8 mouse cellular contexts compared by ENCODE assay signal in genomic region chr3:107458104-107458503, GRCm38 (mm10). TPM values are rescaled to one million over a fixed set of nuclear protein-coding genes. Genes with fewer than 3 reads are reported as not detected.
DNase-seq lines count a peak whose midpoint lies in the region; ATAC-seq and TF ChIP-seq lines count a peak whose summit lies in the region.
"Had no signal": no experiment of that assay in that cellular context is flagged by ENCODE, and none has a peak within 500 bp of the region (broad histone marks: within the 10 kb centered on the region; RNA-seq: fewer than 3 reads in every experiment).

No protein-coding gene starts in this region.

- peaks cover 68% of the 10 kb centered on the region for H3K27me3 ChIP-seq in kidney, postnatal 0 days (ENCODE audit: insufficient read depth, low read length)
- peaks cover 26% of the 10 kb centered on the region for H3K27me3 ChIP-seq in forebrain, postnatal 0 days (ENCODE audit: insufficient read depth, low read length)
- peaks cover 34% of the 10 kb centered on the region for H3K27me3 ChIP-seq in midbrain, embryonic 16.5 days (ENCODE audit: control insufficient read depth, insufficient read depth, low read depth, low read length)

- H3K9ac ChIP-seq in kidney, postnatal 0 days (ENCODE audit: low read depth, low read length): 0 out of 2 replicates have a peak overlapping the region, but pooled peaks have one; percentile 13
- H3K9ac ChIP-seq in forebrain, postnatal 0 days: peak overlapping the region; percentile 64
- peak overlapping the region; percentile 83 for H3K9ac ChIP-seq in midbrain, embryonic 16.5 days (ENCODE audit: low read depth, low read length)

- peak overlapping the region; percentile 83 for H3K4me2 ChIP-seq in kidney, postnatal 0 days (ENCODE audit: low read length)
- H3K4me2 ChIP-seq in forebrain, postnatal 0 days (ENCODE audit: low read depth): peak overlapping the region; percentile 98
- peak overlapping the region; percentile 93 for H3K4me2 ChIP-seq in midbrain, embryonic 16.5 days (ENCODE audit: low read length)

- DNase-seq in kidney, postnatal 0 days (ENCODE audit: low spot score): no peak
- no peak for DNase-seq in kidney, adult 18-20 months
- DNase-seq in cerebellum, postnatal 25 days: peak; percentile 43 to 57
- no peak for DNase-seq in forebrain, postnatal 0 days
- no peak for DNase-seq in frontal cortex, postnatal 25 days (ENCODE audit: low spot score in 2 of 2)
- no peak for DNase-seq in adrenal gland, adult 18-20 months (ENCODE audit: low spot score in 2 of 2)

- no peak for ATAC-seq in kidney, postnatal 0 days (replicated peaks; ENCODE audit: low FRiP score, low read depth)
- no peak for ATAC-seq in forebrain, postnatal 0 days
- no peak for ATAC-seq in midbrain, embryonic 16.5 days

- H3K4me3 ChIP-seq in kidney, postnatal 0 days (replicated peaks; ENCODE audit: low read depth, low read length): peak overlapping the region; percentile 46
- peak overlapping the region; percentile 63 for H3K4me3 ChIP-seq in forebrain, postnatal 0 days (ENCODE audit: low read depth, low read length)
- peak overlapping the region; percentile 66 for H3K4me3 ChIP-seq in midbrain, embryonic 16.5 days (ENCODE audit: low read depth, low read length)

- 4% methylated on average over 23 of the region's 23 CpGs for WGBS in kidney, postnatal 0 days
- WGBS in forebrain, postnatal 0 days: 5% methylated on average over 23 of the region's 23 CpGs
- 3% methylated on average over 20 of the region's 23 CpGs for WGBS in midbrain, embryonic 16.5 days

- no peak overlapping the region for H3K27ac ChIP-seq in kidney, postnatal 0 days
- no peak overlapping the region for H3K27ac ChIP-seq in forebrain, postnatal 0 days (ENCODE audit: low read depth, low read length)
- H3K27ac ChIP-seq in midbrain, embryonic 16.5 days (ENCODE audit: low read length): no peak overlapping the region

- peaks cover 12% of the 10 kb centered on the region; the same call in 1 of the 2 replicates for H3K4me1 ChIP-seq in kidney, postnatal 0 days (replicated peaks; ENCODE audit: insufficient read depth, low read length)
- H3K4me1 ChIP-seq in forebrain, postnatal 0 days (ENCODE audit: insufficient read depth): no peaks in the 10 kb centered on the region
- H3K4me1 ChIP-seq in midbrain, embryonic 16.5 days (ENCODE audit: control insufficient read depth, insufficient read depth, low read length): peaks cover 11% of the 10 kb centered on the region

- no peak for TF ChIP-seq CTCF in kidney, postnatal 0 days (IDR thresholded peaks at IDR 0.05; ENCODE audit: low read depth)
- no peak for TF ChIP-seq CTCF in forebrain, postnatal 0 days (IDR thresholded peaks at IDR 0.05; ENCODE audit: low read depth)

- no peaks in the 10 kb centered on the region for H3K36me3 ChIP-seq in kidney, postnatal 0 days (ENCODE audit: insufficient read depth, low read length)
- no peaks in the 10 kb centered on the region for H3K36me3 ChIP-seq in forebrain, postnatal 0 days (ENCODE audit: insufficient read depth)
- H3K36me3 ChIP-seq in midbrain, embryonic 16.5 days (ENCODE audit: control insufficient read depth, insufficient read depth, low read length): no peaks in the 10 kb centered on the region

- H3K9me3 ChIP-seq in kidney, postnatal 0 days (replicated peaks; ENCODE audit: low read length): no peaks in the 10 kb centered on the region
- H3K9me3 ChIP-seq in forebrain, postnatal 0 days (ENCODE audit: low read length): no peaks in the 10 kb centered on the region
- H3K9me3 ChIP-seq in midbrain, embryonic 16.5 days (replicated peaks; ENCODE audit: control insufficient read depth, low read length, poor library complexity, severe bottlenecking): no peaks in the 10 kb centered on the region

RNA-seq across cellular contexts. Expression of gene Kcnc4, which starts 1.2 kb away (rescaled TPM):
- 0.08 and 0.12 TPM in 2 replicates for polyA plus RNA-seq in kidney, postnatal 0 days (2015; fragmentation: Nextera tagmentation; extraction: Ambion mirVana)
- total RNA-seq in forebrain, postnatal 0 days (2014; rRNA removed): 10.7 and 15.4 TPM in 2 replicates
- polyA plus RNA-seq in forebrain, postnatal 0 days (2015; fragmentation: Nextera tagmentation; extraction: Ambion mirVana): 4.2 and 6.6 TPM in 2 replicates
- polyA plus RNA-seq in midbrain, embryonic 16.5 days (2015; fragmentation: Nextera tagmentation; extraction: Ambion mirVana): 5.8 and 8.8 TPM in 2 replicates
- total RNA-seq in adrenal gland, adult 18-20 months (2021): 10 to 100 TPM in 1 of 2 experiments, 1 to 10 TPM in 1; 9.4 to 12.9 TPM
- total RNA-seq: neutrophil, adult 5-6 weeks had no signal

RNA-seq across cellular contexts. Expression of gene Slc6a17, which starts 59.7 kb away (rescaled TPM):
- polyA plus RNA-seq in kidney, postnatal 0 days (2015; fragmentation: Nextera tagmentation; extraction: Ambion mirVana): 4.2 and 4.9 TPM in 2 replicates
- total RNA-seq in forebrain, postnatal 0 days (2014; rRNA removed): 61.2 and 68.9 TPM in 2 replicates
- 20.3 and 22.7 TPM in 2 replicates for polyA plus RNA-seq in forebrain, postnatal 0 days (2015; fragmentation: Nextera tagmentation; extraction: Ambion mirVana)
- polyA plus RNA-seq in midbrain, embryonic 16.5 days (2015; fragmentation: Nextera tagmentation; extraction: Ambion mirVana): 17.5 and 23.3 TPM in 2 replicates
- 10 to 100 TPM in 1 of 2 experiments, 1 to 10 TPM in 1; 6.4 to 14.9 TPM for total RNA-seq in adrenal gland, adult 18-20 months (2021)

Comparison
In these comparisons a context has a peak if more than half of its experiments do, and no peak if none do; other contexts are left out.
1. DNase-seq: peak in cerebellum, postnatal 25 days (2 of 2); none in kidney, postnatal 0 days (single experiment), kidney, adult 18-20 months (single experiment), forebrain, postnatal 0 days (single experiment), frontal cortex, postnatal 25 days (0 of 2) and adrenal gland, adult 18-20 months (0 of 2).
2. H3K9ac ChIP-seq: peak in every context shown above with its lines; median percentile 83 in midbrain, embryonic 16.5 days; 64 in forebrain, postnatal 0 days; 13 in kidney, postnatal 0 days.
3. Peak in every context shown above with its lines, with median percentiles within 50 percentile points of each other: H3K4me2 ChIP-seq and H3K4me3 ChIP-seq.